Comparison of ENCODE assay signal across 8 mouse cellular contexts in the genomic region with DNA sequence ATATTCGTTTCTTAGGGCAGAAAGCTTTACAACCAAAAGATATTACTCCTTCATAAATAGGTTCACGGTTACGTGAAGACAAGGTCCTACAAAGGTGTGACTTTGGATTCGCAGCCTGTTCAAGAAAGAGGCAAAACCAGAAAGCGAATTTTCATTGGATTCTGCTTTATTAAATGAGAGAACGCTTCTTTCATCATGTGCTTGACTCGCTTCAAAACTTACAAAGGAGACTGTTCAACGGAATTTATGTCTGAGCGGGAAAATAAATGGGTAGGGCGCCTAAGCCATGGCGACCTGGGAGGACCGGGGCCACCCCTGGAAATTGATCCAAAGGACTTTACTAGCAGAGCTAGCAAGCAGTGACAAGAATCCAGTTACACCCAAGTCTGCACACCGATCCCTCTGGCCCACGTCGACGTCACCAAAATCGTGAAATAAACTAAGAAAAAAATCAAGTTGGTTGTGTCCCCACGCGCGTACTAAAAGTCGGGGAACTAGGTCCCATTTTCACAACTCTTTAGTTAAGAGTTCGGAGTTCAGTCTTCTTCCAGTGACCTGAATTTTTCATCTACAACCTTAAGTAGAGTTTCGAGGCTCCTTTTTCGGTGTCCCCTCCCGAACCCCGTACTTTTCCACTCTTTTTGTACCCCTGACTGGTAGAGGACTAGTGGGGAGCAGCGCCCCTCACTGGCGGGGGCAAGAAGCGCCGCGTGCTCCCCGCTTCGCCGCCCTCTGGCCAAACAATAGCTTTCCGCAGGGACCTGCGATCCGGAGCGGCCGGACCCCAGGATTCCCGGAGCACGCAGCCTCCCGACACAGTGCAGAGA. TPM values are rescaled to one million over a fixed set of nuclear protein-coding genes. Genes with fewer than 3 reads are reported as not detected.
DNase-seq lines count a peak whose midpoint lies in the region; ATAC-seq and TF ChIP-seq lines count a peak whose summit lies in the region.

No protein-coding gene starts in this region.

- H3K27ac ChIP-seq in liver, adult 2 months (replicated peaks; ENCODE audit: insufficient read depth, low read depth, low read length): no peak overlapping the region; the same call in 1 of the 2 replicates
- H3K27ac ChIP-seq in intestine, embryonic 14.5 days (ENCODE audit: low read depth): peak overlapping the region; percentile 77
- peak overlapping the region; percentile 74; the same call in 1 of the 2 replicates for H3K27ac ChIP-seq in neural tube, embryonic 12.5 days

- peak overlapping the region; percentile 72 for H3K4me3 ChIP-seq in liver, adult 2 months (ENCODE audit: insufficient read depth, low read depth, low read length)
- H3K4me3 ChIP-seq in intestine, embryonic 14.5 days (ENCODE audit: low read depth, low read length): peak overlapping the region; percentile 87
- peak overlapping the region; percentile 88 for H3K4me3 ChIP-seq in neural tube, embryonic 12.5 days

- H3K27me3 ChIP-seq in liver, adult 2 months (ENCODE audit: control insufficient read depth, insufficient read depth, low read length): no peaks in the 10 kb centered on the region
- H3K27me3 ChIP-seq in intestine, embryonic 14.5 days (replicated peaks; ENCODE audit: control insufficient read depth, insufficient read depth, low read length): peaks cover 4% of the 10 kb centered on the region; the same call in 1 of the 2 replicates
- no peaks in the 10 kb centered on the region; the same call in 1 of the 2 replicates for H3K27me3 ChIP-seq in neural tube, embryonic 12.5 days (replicated peaks)

- TF ChIP-seq CTCF in liver, adult 2 months (IDR thresholded peaks at IDR 0.05; ENCODE audit: low read depth, low read length): peak; percentile 54

- peaks cover 3% of the 10 kb centered on the region; the same call in 1 of the 2 replicates for H3K36me3 ChIP-seq in liver, adult 2 months (ENCODE audit: control insufficient read depth, insufficient read depth, low read length)
- H3K36me3 ChIP-seq in intestine, embryonic 14.5 days (ENCODE audit: control insufficient read depth, insufficient read depth, low read length): peaks cover 10% of the 10 kb centered on the region
- peaks cover 19% of the 10 kb centered on the region for H3K36me3 ChIP-seq in neural tube, embryonic 12.5 days

- no peaks in the 10 kb centered on the region for H3K9me3 ChIP-seq in intestine, embryonic 14.5 days (ENCODE audit: control insufficient read depth, low read length)
- no peaks in the 10 kb centered on the region for H3K9me3 ChIP-seq in neural tube, embryonic 12.5 days

- intact Hi-C loops in gastrocnemius, postnatal 14 days (cut with DNase I; ENCODE audit: low total_unique reads): no loop called here

- WGBS in liver, adult 2 months: 7% methylated on average over 42 of the region's 42 CpGs
- WGBS in intestine, embryonic 14.5 days: 5% methylated on average over 42 of the region's 42 CpGs
- WGBS in neural tube, embryonic 12.5 days: 4% methylated on average over 42 of the region's 42 CpGs

- no peak for TF ChIP-seq POLR2A in liver, adult 2 months (IDR thresholded peaks at IDR 0.05; ENCODE audit: extremely low read depth, insufficient read depth, low read length)

- peak overlapping the region; percentile 74 for H3K9ac ChIP-seq in liver, adult 2 months (ENCODE audit: low read depth, low read length)
- peak overlapping the region; percentile 86 for H3K9ac ChIP-seq in intestine, embryonic 14.5 days (ENCODE audit: low read length)
- peak overlapping the region; percentile 94 for H3K9ac ChIP-seq in neural tube, embryonic 12.5 days

- no peak; the same call in 1 of the 2 replicates for ATAC-seq in intestine, embryonic 14.5 days (replicated peaks; ENCODE audit: low FRiP score, low TSS enrichment, low read depth)
- no peak for ATAC-seq in neural tube, embryonic 12.5 days (ENCODE audit: low FRiP score, low read depth)

- H3K4me2 ChIP-seq in intestine, embryonic 14.5 days (ENCODE audit: low read length): peak overlapping the region; percentile 79
- H3K4me2 ChIP-seq in neural tube, embryonic 12.5 days (replicated peaks): peak overlapping the region; percentile 86

- peak; percentile 36 for DNase-seq in liver, adult 2 months (ENCODE audit: extremely low read depth, low read depth, low spot score)
- DNase-seq in liver: no peak
- peak; percentile 49 for DNase-seq in embryo, embryonic 11 days
- peak; percentile 64 for DNase-seq in intestine, embryonic 14.5 days (ENCODE audit: low spot score)
- DNase-seq in ovary, postnatal 36 days (ENCODE audit: low spot score): no peak
- no peak for DNase-seq in gastrocnemius, postnatal 14 days
- no peak for DNase-seq in layer of hippocampus, adult 9-11 months

- H3K79me2 ChIP-seq in liver, adult 2 months (ENCODE audit: control insufficient read depth, insufficient read depth, low read length): peaks cover 8% of the 10 kb centered on the region; the same call in 1 of the 2 replicates

- peaks cover 7% of the 10 kb centered on the region for H3K4me1 ChIP-seq in liver, adult 2 months (ENCODE audit: control insufficient read depth, insufficient read depth, low read length)
- H3K4me1 ChIP-seq in intestine, embryonic 14.5 days (replicated peaks; ENCODE audit: control insufficient read depth, insufficient read depth, low read length): peaks cover 30% of the 10 kb centered on the region
- peaks cover 31% of the 10 kb centered on the region for H3K4me1 ChIP-seq in neural tube, embryonic 12.5 days

RNA-seq across cellular contexts. Expression of gene Cbx2, which starts 0.5 kb away (rescaled TPM):
- total RNA-seq in liver, adult 2 months (2014; rRNA removed): 3.9 and 4.9 TPM in 2 replicates
- 2.9 and 4.1 TPM in 2 replicates for polyA plus RNA-seq in liver, adult 2 months (2012; rRNA removed)
- 31.5 and 32.0 TPM in 2 replicates for polyA plus RNA-seq in intestine, embryonic 14.5 days (2014; fragmentation: Nextera tagmentation; extraction: Ambion mirVana)
- 46.6 and 47.6 TPM in 2 replicates for polyA plus RNA-seq in neural tube, embryonic 12.5 days (2016; fragmentation: Nextera tagmentation; extraction: Ambion mirVana)
- 1 to 10 TPM; 1.4 to 1.9 TPM for total RNA-seq in gastrocnemius, postnatal 14 days (2021)

RNA-seq across cellular contexts. Expression of gene Cbx8, which starts 18.5 kb away (rescaled TPM):
- 4.3 and 5.1 TPM in 2 replicates for total RNA-seq in liver, adult 2 months (2014; rRNA removed)
- 1.7 and 4.4 TPM in 2 replicates for polyA plus RNA-seq in liver, adult 2 months (2012; rRNA removed)
- polyA plus RNA-seq in intestine, embryonic 14.5 days (2014; fragmentation: Nextera tagmentation; extraction: Ambion mirVana): 7.7 and 11.4 TPM in 2 replicates
- 8.6 and 9.9 TPM in 2 replicates for polyA plus RNA-seq in neural tube, embryonic 12.5 days (2016; fragmentation: Nextera tagmentation; extraction: Ambion mirVana)
- 1 to 10 TPM; 2.1 to 2.7 TPM for total RNA-seq in gastrocnemius, postnatal 14 days (2021)

RNA-seq across cellular contexts. Expression of gene Enpp7, which starts 34.3 kb away (rescaled TPM):
- total RNA-seq in liver, adult 2 months (2014; rRNA removed): not detected in 2 replicates
- polyA plus RNA-seq in liver, adult 2 months (2012; rRNA removed): not detected in 2 replicates
- not detected in 2 replicates for polyA plus RNA-seq in intestine, embryonic 14.5 days (2014; fragmentation: Nextera tagmentation; extraction: Ambion mirVana)
- polyA plus RNA-seq in neural tube, embryonic 12.5 days (2016; fragmentation: Nextera tagmentation; extraction: Ambion mirVana): not detected in 2 replicates
- total RNA-seq in gastrocnemius, postnatal 14 days (2021): not detected

Comparison
In these comparisons a context has a peak if more than half of its experiments do, and no peak if none do; other contexts are left out.
1. DNase-seq: peak in liver, adult 2 months (single experiment), embryo, embryonic 11 days (single experiment) and intestine, embryonic 14.5 days (single experiment); none in liver (single experiment), ovary, postnatal 36 days (single experiment), gastrocnemius, postnatal 14 days (single experiment) and layer of hippocampus, adult 9-11 months (single experiment).
2. Peak in every context shown above with its lines, with median percentiles within 50 percentile points of each other: H3K4me3 ChIP-seq and H3K9ac ChIP-seq.